Mouse (Mus musculus) central nervous system, embryonic 18 days (tissue): ENCODE measurements around the gene Tmsb10. TPM values are rescaled to one million over a fixed set of nuclear protein-coding genes. Genes with fewer than 3 reads are reported as not detected.

ENCODE experiments used
- polyA plus RNA-seq: library from polyadenylated mRNA; depleted of rRNA; stranded (reverse); fragments of >200 nt; gene quantifications from 2 replicates; pipeline ENCODE4 v1.2.3, GENCODE M21; 2012; rRNA removed

Gene Tmsb10
- polyA plus RNA-seq, result 2,888 and 3,440 TPM in 2 replicates

GRCm38 (mm10) chr6:72958662-72959071, at the start of gene Tmsb10:
TSS of gene Tmsb10 (minus strand) at chr6:72958748.

Other genes starting within 250 kb of the Tmsb10 start
- gene Tcf7l1, start 169.5 kb downstream of the Tmsb10 start, polyA plus RNA-seq, result 4.0 and 4.4 TPM in 2 replicates
- gene Kcmf1, start 58.8 kb downstream of the Tmsb10 start, polyA plus RNA-seq, result 101 and 117 TPM in 2 replicates